Mouse (Mus musculus) lung, postnatal 0 days (tissue): ENCODE data around the gene Arid1a.

Experiments
- CTCF ChIP-seq: IDR thresholded peaks from 2 replicates; pipeline ENCODE4 v1.5.1; 2016; ENCODE audit warnings: antibody characterized with exemption, mild to moderate bottlenecking
- EP300 ChIP-seq: IDR thresholded peaks from 2 replicates; pipeline ENCODE4 v1.6.1; 2016; ENCODE audit warnings: antibody characterized with exemption, mild to moderate bottlenecking, control low read depth

- no peak for TF ChIP-seq CTCF
- TF ChIP-seq EP300 = no peak
These were observed 69.4 kb downstream of the Arid1a start for GRCm38 (mm10) chr4:133687126-133687525.
